Comparison of ENCODE assay signal across 9 mouse cellular contexts in the genomic region with DNA sequence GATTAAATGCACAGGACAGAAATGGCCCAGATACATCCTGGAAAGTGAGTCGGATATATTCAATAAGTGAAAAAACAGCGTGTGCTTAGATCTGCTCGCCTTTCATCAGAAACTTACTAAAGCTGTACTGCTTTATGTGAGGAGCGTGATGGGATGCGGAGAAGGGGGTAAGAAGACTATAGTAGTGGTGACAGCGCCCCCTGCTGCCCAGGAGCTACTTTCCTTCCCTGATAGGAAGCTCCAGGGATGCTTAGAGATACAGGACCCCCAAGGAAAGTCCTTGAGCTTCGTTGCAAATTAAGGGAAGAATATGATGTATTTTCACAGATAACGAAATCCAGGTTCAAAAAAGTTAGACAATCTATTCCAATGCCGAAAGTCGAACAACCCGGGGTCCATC. TPM values are rescaled to one million over a fixed set of nuclear protein-coding genes. Genes with fewer than 3 reads are reported as not detected.
DNase-seq lines count a peak whose midpoint lies in the region; ATAC-seq and TF ChIP-seq lines count a peak whose summit lies in the region.
"Had no signal": no experiment of that assay in that cellular context is flagged by ENCODE, and none has a peak within 500 bp of the region (broad histone marks: within the 10 kb centered on the region; RNA-seq: fewer than 3 reads in every experiment).

No protein-coding gene starts in this region.

- WGBS in liver, adult 2 months, result 36% methylated on average over 11 of the region's 11 CpGs
- WGBS in liver, embryonic 12.5 days (ENCODE audit: insufficient replicate concordance), result 28% methylated on average over 11 of the region's 11 CpGs
- 27% methylated on average over 11 of the region's 11 CpGs for WGBS in hindbrain, embryonic 13.5 days
- WGBS in limb, embryonic 10.5 days, result 34% methylated on average over 11 of the region's 11 CpGs

- in situ Hi-C loops in Patski (cut with MboI; ENCODE audit: low pct_unique_long_range_greater_than_20kb), result no loop called here

- H3K27me3 ChIP-seq in liver, adult 2 months (ENCODE audit: control insufficient read depth, insufficient read depth, low read length), result peaks cover 3% of the 10 kb centered on the region; the same call in 1 of the 2 replicates
- H3K27me3 ChIP-seq in liver, embryonic 12.5 days (replicated peaks), result 0 out of 2 replicates have a peak, but pooled peaks cover 9% of the 10 kb centered on the region
- no peaks in the 10 kb centered on the region for H3K27me3 ChIP-seq in Patski
- no peaks in the 10 kb centered on the region for H3K27me3 ChIP-seq in hindbrain, embryonic 13.5 days
- H3K27me3 ChIP-seq in limb, embryonic 10.5 days (ENCODE audit: low read depth, poor library complexity, severe bottlenecking), result 0 out of 2 replicates have a peak, but pooled peaks cover 6% of the 10 kb centered on the region
- H3K27me3 ChIP-seq: lung, embryonic 15.5 days had no signal

- H3K9ac ChIP-seq in liver, adult 2 months (ENCODE audit: low read depth, low read length), result no peak overlapping the region
- H3K9ac ChIP-seq in liver, embryonic 12.5 days, result no peak overlapping the region
- no peak overlapping the region for H3K9ac ChIP-seq in hindbrain, embryonic 13.5 days
- H3K9ac ChIP-seq: lung, embryonic 15.5 days had no signal

- peak; percentile 58; the same call in 1 of the 2 replicates for TF ChIP-seq CTCF in liver, adult 2 months (IDR thresholded peaks at IDR 0.05; ENCODE audit: low read depth, low read length)
- peak; percentile 69 for TF ChIP-seq CTCF in Patski (IDR thresholded peaks at IDR 0.05)

- H3K9me3 ChIP-seq in liver, embryonic 12.5 days (replicated peaks), result no peaks in the 10 kb centered on the region
- H3K9me3 ChIP-seq in hindbrain, embryonic 13.5 days, result no peaks in the 10 kb centered on the region
- no peaks in the 10 kb centered on the region for H3K9me3 ChIP-seq in limb, embryonic 10.5 days (replicated peaks)
- H3K9me3 ChIP-seq: lung, embryonic 15.5 days had no signal

- TF ChIP-seq POLR2A in liver, adult 2 months (IDR thresholded peaks at IDR 0.05; ENCODE audit: extremely low read depth, insufficient read depth, low read length), result no peak

- CTCF ChIA-PET in Patski (lab: Charles Lee), result interaction anchor here (0.7 to 1.8 kb wide), 4 partner anchors 9 to 326 kb away, joined by 3 to 5 read pairs (median 4); no protein-coding TSS in a partner anchor

- POLR2A ChIA-PET in Patski (lab: Charles Lee), result interaction anchor here (1.0 kb wide), 1 partner anchor 83 kb away, joined by 3 read pairs; no protein-coding TSS in a partner anchor

- no peak for ATAC-seq in liver, embryonic 12.5 days
- ATAC-seq in Patski, result no peak
- no peak for ATAC-seq in hindbrain, embryonic 13.5 days (ENCODE audit: low FRiP score)
- no peak for ATAC-seq in erythroid progenitor cell, adult 5-6 weeks (replicated peaks; ENCODE audit: low FRiP score, poor library complexity, severe bottlenecking)

- H3K27ac ChIP-seq in liver, adult 2 months (replicated peaks; ENCODE audit: insufficient read depth, low read depth, low read length), result no peak overlapping the region
- no peak overlapping the region for H3K27ac ChIP-seq in liver, embryonic 12.5 days
- no peak overlapping the region for H3K27ac ChIP-seq in hindbrain, embryonic 13.5 days
- H3K27ac ChIP-seq in limb, embryonic 10.5 days, result no peak overlapping the region
- H3K27ac ChIP-seq: lung, embryonic 15.5 days had no signal

- H3K4me1 ChIP-seq in liver, adult 2 months (ENCODE audit: control insufficient read depth, insufficient read depth, low read length), result no peaks in the 10 kb centered on the region
- no peaks in the 10 kb centered on the region for H3K4me1 ChIP-seq in liver, embryonic 12.5 days
- peaks cover 15% of the 10 kb centered on the region for H3K4me1 ChIP-seq in hindbrain, embryonic 13.5 days (replicated peaks)
- H3K4me1 ChIP-seq in limb, embryonic 10.5 days, result no peaks in the 10 kb centered on the region
- H3K4me1 ChIP-seq: lung, embryonic 15.5 days had no signal

- H3K4me2 ChIP-seq in liver, embryonic 12.5 days, result no peak overlapping the region
- H3K4me2 ChIP-seq in hindbrain, embryonic 13.5 days, result peak overlapping the region; percentile 1; the same call in 1 of the 2 replicates
- H3K4me2 ChIP-seq: lung, embryonic 15.5 days had no signal

- H3K4me3 ChIP-seq in liver, adult 2 months (ENCODE audit: insufficient read depth, low read depth, low read length), result no peak overlapping the region
- no peak overlapping the region for H3K4me3 ChIP-seq in liver, embryonic 12.5 days
- no peak overlapping the region for H3K4me3 ChIP-seq in hindbrain, embryonic 13.5 days
- no peak overlapping the region for H3K4me3 ChIP-seq in limb, embryonic 10.5 days
- H3K4me3 ChIP-seq: lung, embryonic 15.5 days had no signal

- DNase-seq in liver, adult 2 months (ENCODE audit: extremely low read depth, low read depth, low spot score), result no peak
- DNase-seq in Patski (ENCODE audit: low read depth, low spot score), result no peak
- DNase-seq in cerebellum, postnatal 10 days, result peak; percentile 83 to 86
- DNase-seq in limb, embryonic 10.5 days (ENCODE audit: low spot score), result peak; percentile 81
- peak; percentile 84 for DNase-seq in right cerebral cortex, postnatal 4 days

- H3K79me2 ChIP-seq in liver, adult 2 months (ENCODE audit: control insufficient read depth, insufficient read depth, low read length), result no peaks in the 10 kb centered on the region

- no peaks in the 10 kb centered on the region for H3K36me3 ChIP-seq in liver, adult 2 months (ENCODE audit: control insufficient read depth, insufficient read depth, low read length)
- H3K36me3 ChIP-seq in liver, embryonic 12.5 days, result no peaks in the 10 kb centered on the region
- no peaks in the 10 kb centered on the region for H3K36me3 ChIP-seq in hindbrain, embryonic 13.5 days
- H3K36me3 ChIP-seq in limb, embryonic 10.5 days, result no peaks in the 10 kb centered on the region
- H3K36me3 ChIP-seq: lung, embryonic 15.5 days had no signal

RNA-seq across cellular contexts. Expression of gene Dmrtb1, which starts 17.1 kb away (rescaled TPM):
- not detected in 2 replicates for total RNA-seq in liver, adult 2 months (2014; rRNA removed)
- not detected in 2 replicates for polyA plus RNA-seq in liver, adult 2 months (2012; rRNA removed)
- not detected in 2 replicates for polyA plus RNA-seq in liver, embryonic 12.5 days (2016; fragmentation: Nextera tagmentation; extraction: Ambion mirVana)
- polyA plus RNA-seq in Patski (2021), result not detected
- 21.8 and 26.3 TPM in 2 replicates for polyA plus RNA-seq in hindbrain, embryonic 13.5 days (2015; fragmentation: Nextera tagmentation; extraction: Ambion mirVana)
- polyA plus RNA-seq in limb, embryonic 10.5 days (2016; fragmentation: Nextera tagmentation; extraction: Ambion mirVana), result 0.21 and 0.36 TPM in 2 replicates
- total RNA-seq in erythroid progenitor cell, adult 5-6 weeks (2015; ENCODE audit: low replicate concordance), result not detected in 2 replicates
- total RNA-seq in erythroid progenitor cell, adult 5-6 weeks (2017; ENCODE audit: low replicate concordance), result not detected in 2 replicates
- polyA plus RNA-seq: lung, embryonic 15.5 days had no signal

Comparison
In these comparisons a context has a peak if more than half of its experiments do, and no peak if none do; other contexts are left out.
1. DNase-seq: peak in cerebellum, postnatal 10 days (2 of 2), limb, embryonic 10.5 days (single experiment) and right cerebral cortex, postnatal 4 days (single experiment); none in liver, adult 2 months (single experiment) and Patski (single experiment).
2. RNA of gene Dmrtb1, which starts 17.1 kb away (polyA plus RNA-seq): 21.8 to 26.3 TPM in hindbrain, embryonic 13.5 days; 0.21 to 0.36 TPM in limb, embryonic 10.5 days, not detected in liver, embryonic 12.5 days, not detected in liver, adult 2 months and not detected in Patski (single experiment); every median in the first group is over 10 times any median in the second.